Mouse (Mus musculus) kidney, adult 2 months (tissue): Measurements from ENCODE around the gene Arl2bp. TPM values are rescaled to one million over a fixed set of nuclear protein-coding genes. Genes with fewer than 3 reads are reported as not detected.
A peak's percentile ranks its signal among the peaks of the same experiment; 100 is the strongest.

ENCODE experiments used
- DNase-seq: peaks from one replicate; pipeline ENCODE4 v3.0.0; 2021
- H3K27ac ChIP-seq: fragments of 200-500 bp; 2 replicates; pipeline ENCODE4 v1.5.1; 2012; ENCODE audit warnings: low read depth, low read length, control low read depth, inconsistent platforms; ENCODE audit not compliant: insufficient read depth
- H3K27me3 ChIP-seq: fragments of 200-500 bp; replicated peaks from 2 replicates; pipeline ENCODE4 v1.6.1; 2012; ENCODE audit warnings: mild to moderate bottlenecking, moderate library complexity, low read length, inconsistent platforms; ENCODE audit not compliant: control insufficient read depth, insufficient read depth
- H3K36me3 ChIP-seq: fragments of 200-500 bp; 2 replicates; pipeline ENCODE4 v1.6.1; 2012; ENCODE audit warnings: mild to moderate bottlenecking, moderate library complexity, low read length, inconsistent platforms; ENCODE audit not compliant: control insufficient read depth, insufficient read depth
- H3K4me1 ChIP-seq: fragments of 200-500 bp; 2 replicates; pipeline ENCODE4 v1.6.1; 2011; ENCODE audit warnings: low read length; ENCODE audit not compliant: control insufficient read depth, insufficient read depth
- H3K4me3 ChIP-seq: fragments of 200-500 bp; 2 replicates; pipeline ENCODE4 v1.5.1; 2011; ENCODE audit warnings: mild to moderate bottlenecking, low read depth, low read length, control low read depth; ENCODE audit not compliant: insufficient read depth
- CTCF ChIP-seq: fragments of 200-500 bp; conservative IDR thresholded peaks from 2 replicates; pipeline ENCODE4 v1.5.1; 2011; ENCODE audit warnings: low read depth, mild to moderate bottlenecking, control low read depth, low read length, moderate library complexity, mixed read lengths; ENCODE audit not compliant: insufficient read depth, insufficient read length
- POLR2A ChIP-seq: fragments of 200-500 bp; IDR thresholded peaks from one replicate; pipeline ENCODE4 v1.6.1; 2011; ENCODE audit warnings: low read depth, low read length, control low read depth
- WGBS: fragments of 180-500 bp; shearing (Covaris S2); methylation state at CpG from one replicate; pipeline ENCODE4 v1.1.7; 2018; 5-methylcytosine and 5-hydroxymethylcytosine counted together
- polyA plus RNA-seq: library from polyadenylated mRNA; depleted of rRNA; stranded (reverse); fragments of >200 nt; gene quantifications from 2 replicates; pipeline ENCODE4 v1.2.3, GENCODE M21; 2012; rRNA removed

Arl2bp gene
- polyA plus RNA-seq, 1 experiment, result 77.2 TPM

- no peaks in the 10 kb centered on the region for H3K36me3 ChIP-seq
- H3K4me1 ChIP-seq, result peaks cover 13% of the 10 kb centered on the region
- TF ChIP-seq CTCF (no peak), POLR2A (no peak)
- peak; percentile 61 for DNase-seq
- peak overlapping the region; percentile 69; the same call in 1 of the 2 replicates for H3K27ac ChIP-seq
- no peaks in the 10 kb centered on the region for H3K27me3 ChIP-seq
- H3K4me3 ChIP-seq, result no peak overlapping the region
- WGBS, result 38% methylated on average over 5 of the region's 5 CpGs
Observed at GRCm38 (mm10) chr8:94711160-94711718, 44.8 kb downstream of the Arl2bp start.

- TF ChIP-seq CTCF (no peak), POLR2A (no peak)
- H3K27ac ChIP-seq, result 0 out of 2 replicates have a peak overlapping the region, but pooled peaks have one; percentile 7
- no peaks in the 10 kb centered on the region for H3K27me3 ChIP-seq
- H3K36me3 ChIP-seq, result no peaks in the 10 kb centered on the region
- peaks cover 3% of the 10 kb centered on the region; the same call in 1 of the 2 replicates for H3K4me1 ChIP-seq
- peak; percentile 32 for DNase-seq
- 52% methylated on average over 5 of the region's 5 CpGs for WGBS
- no peak overlapping the region for H3K4me3 ChIP-seq
Observed at GRCm38 (mm10) chr8:94714556-94714955, 48.2 kb downstream of the Arl2bp start.

- TF ChIP-seq CTCF (no peak), POLR2A (no peak)
- Histone ChIP-seq H3K4me3 (no peak overlapping the region), H3K27ac (peak overlapping the region; percentile 78), H3K36me3 (no peaks in the 10 kb centered on the region), H3K27me3 (no peaks in the 10 kb centered on the region), H3K4me1 (0 out of 2 replicates have a peak, but pooled peaks cover 3% of the 10 kb centered on the region)
- peak; percentile 63 for DNase-seq
- 83% methylated on average over 3 of the region's 3 CpGs for WGBS
Observed at GRCm38 (mm10) chr8:94715871-94716270, 49.5 kb downstream of the Arl2bp start.

DNA sequence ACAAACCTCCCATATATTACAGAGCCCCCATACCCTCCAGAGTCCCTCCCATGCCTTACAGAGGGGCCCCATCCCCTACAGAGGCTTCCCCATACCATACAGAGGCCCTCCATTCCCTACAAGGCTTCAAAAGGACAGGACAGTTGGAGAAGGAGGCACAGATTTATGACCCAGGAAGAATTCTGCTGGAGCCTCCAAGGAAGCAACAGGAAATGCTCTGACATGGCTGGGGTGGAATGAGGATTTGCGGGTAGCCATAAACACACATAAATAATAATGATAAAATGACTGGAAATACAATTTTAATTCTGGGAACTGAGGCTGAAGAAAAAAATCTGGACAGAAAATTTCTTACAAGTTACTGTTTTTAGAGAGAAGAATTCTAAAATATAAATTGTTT, 50.4 kb downstream of the Arl2bp start:
- Histone ChIP-seq H3K27me3 (no peaks in the 10 kb centered on the region), H3K4me3 (no peak overlapping the region), H3K36me3 (no peaks in the 10 kb centered on the region), H3K27ac (peak overlapping the region; percentile 73), H3K4me1 (no peaks in the 10 kb centered on the region)
- TF ChIP-seq POLR2A (no peak), CTCF (no peak)
- peak; percentile 61 for DNase-seq
- WGBS, result 52% methylated on average over 1 of the region's 1 CpGs

Other genes with a start within 250 kb of the Arl2bp start
- 4.0 and 6.6 TPM in 2 replicates for gene Nlrc5, start 232.2 kb upstream of the Arl2bp start, polyA plus RNA-seq
- gene Cpne2, start 133.6 kb upstream of the Arl2bp start, polyA plus RNA-seq, result 28.9 and 31.5 TPM in 2 replicates
- 11.5 TPM in 2 replicates for gene Rspry1, start 64.7 kb upstream of the Arl2bp start, polyA plus RNA-seq
- 18.2 and 20.9 TPM in 2 replicates for gene Fam192a, start 64.6 kb upstream of the Arl2bp start, polyA plus RNA-seq
- gene Pllp, start 29.7 kb downstream of the Arl2bp start, polyA plus RNA-seq, result 160 and 166 TPM in 2 replicates
- 0.87 and 3.7 TPM in 2 replicates for gene Ccl22, start 79.0 kb downstream of the Arl2bp start, polyA plus RNA-seq
- gene Cx3cl1, start 105.4 kb downstream of the Arl2bp start, polyA plus RNA-seq, result 148 and 169 TPM in 2 replicates
- 0.64 and 1.0 TPM in 2 replicates for gene Ccl17, start 143.9 kb downstream of the Arl2bp start, polyA plus RNA-seq
- gene Coq9, start 171.7 kb downstream of the Arl2bp start, polyA plus RNA-seq, result 378 and 521 TPM in 2 replicates
- gene Ciapin1, start 171.8 kb downstream of the Arl2bp start, polyA plus RNA-seq, result 55.8 and 71.2 TPM in 2 replicates
- 107 and 112 TPM in 2 replicates for gene Polr2c, start 190.8 kb downstream of the Arl2bp start, polyA plus RNA-seq
- 20.2 and 21.7 TPM in 2 replicates for gene Dok4, start 209.7 kb downstream of the Arl2bp start, polyA plus RNA-seq